Mouse (Mus musculus): ENCODE results near the gene Cyfip1.
A peak's percentile ranks its signal among the peaks of the same experiment; 100 is the strongest.

Cyfip1 gene

GRCm38 (mm10) chr7:55957916-55958315 is 116.4 kb downstream of the Cyfip1 start:
- DNase-seq, result no peak

GRCm38 (mm10) chr7:55959801-55960200 is 118.3 kb downstream of the Cyfip1 start:
- DNase-seq, result no peak

GRCm38 (mm10) chr7:55960506-55960905 is 119.0 kb downstream of the Cyfip1 start:
- DNase-seq, result no peak

GRCm38 (mm10) chr7:55962004-55962908 is 120.7 kb downstream of the Cyfip1 start, which contains the start of gene Nipa2:
Gene Nipa2, minus strand, starts transcription at chr7:55962476.
- DNase-seq, result peak; percentile 90 to 91

- DNase-seq, result no peak
Measured at GRCm38 (mm10) chr7:55966866-55967460, 125.4 kb downstream of the Cyfip1 start.

GRCm38 (mm10) chr7:55968258-55968901 is 126.8 kb downstream of the Cyfip1 start:
- peak; percentile 26 to 29 for DNase-seq

GRCm38 (mm10) chr7:55969415-55969814 is 127.9 kb downstream of the Cyfip1 start:
- no peak for DNase-seq

GRCm38 (mm10) chr7:55974429-55974828 is 132.9 kb downstream of the Cyfip1 start:
- DNase-seq, result peak in 1 of 2 experiments; percentile 7

GRCm38 (mm10) chr7:55981511-55981910 is 140.0 kb downstream of the Cyfip1 start:
- DNase-seq, result no peak

Data from thymus, postnatal 36 days (tissue).